Mouse (Mus musculus): Measurements from ENCODE around the gene Cdh1. TPM values are rescaled to one million over a fixed set of nuclear protein-coding genes. Genes with fewer than 3 reads are reported as not detected.
"Not testable (repeated sequence)": the region's sequence is repeated elsewhere in the genome, so short reads cannot be mapped to it uniquely, and the experiment has no call there.

Gene Cdh1
- 37.9 and 44.5 TPM in 2 replicates for polyA plus RNA-seq (2015; fragmentation: Nextera tagmentation; extraction: Ambion mirVana)

- ATAC-seq (ENCODE audit: insufficient number of reproducible peaks, insufficient read depth, low FRiP score, low TSS enrichment, low read depth), result peak; percentile 79
These were observed at the start of gene Cdh1 for GRCm38 (mm10) chr8:106603131-106603819. Cdh1 (plus strand) TSS chr8:106603351.

GRCm38 (mm10) chr8:106554011-106554410 lies 49.1 kb upstream of the Cdh1 start:
- ATAC-seq (ENCODE audit: insufficient number of reproducible peaks, insufficient read depth, low FRiP score, low TSS enrichment, low read depth), result no peak
- Histone ChIP-seq H3K9ac (no peak overlapping the region), H3K36me3 (peaks cover 52% of the 10 kb centered on the region), H3K4me3 (no peak overlapping the region), H3K9me3 (peaks cover 10% of the 10 kb centered on the region), H3K27me3 (no peaks in the 10 kb centered on the region), H3K4me2 (no peak overlapping the region), H3K4me1 (no peaks in the 10 kb centered on the region), H3K27ac (no peak overlapping the region)
- WGBS, result 94% methylated on average over 5 of the region's 5 CpGs

More at GRCm38 (mm10) chr8:106603131-106603819, at the start of gene Cdh1:
- H3K9me3 ChIP-seq, result no peaks in the 10 kb centered on the region
- 0 out of 2 replicates have a peak within 1 kb of the TSS, but pooled peaks have one; percentile 44 for H3K27ac ChIP-seq
- peaks cover 84% of the 10 kb centered on the region for H3K27me3 ChIP-seq
- peak within 1 kb of the TSS; percentile 87 for H3K4me2 ChIP-seq
- WGBS, result under 1% methylated on average over 53 of the region's 53 CpGs
- H3K4me1 ChIP-seq, result peaks cover 23% of the 10 kb centered on the region
- peak within 1 kb of the TSS; percentile 54 for H3K4me3 ChIP-seq
- no peaks in the 10 kb centered on the region for H3K36me3 ChIP-seq
- peak within 1 kb of the TSS; percentile 67 for H3K9ac ChIP-seq

GRCm38 (mm10) chr8:106556068-106556645 lies 47.0 kb upstream of the Cdh1 start:
- no peak for ATAC-seq (ENCODE audit: insufficient number of reproducible peaks, insufficient read depth, low FRiP score, low TSS enrichment, low read depth)
- H3K9me3 ChIP-seq, result peaks cover 10% of the 10 kb centered on the region
- H3K27me3 ChIP-seq, result no peaks in the 10 kb centered on the region
- no peak overlapping the region for H3K9ac ChIP-seq
- no peak overlapping the region for H3K4me3 ChIP-seq
- peaks cover 3% of the 10 kb centered on the region for H3K4me1 ChIP-seq
- H3K27ac ChIP-seq, result no peak overlapping the region
- WGBS, result 74% methylated on average over 6 of the region's 7 CpGs
- peaks cover 44% of the 10 kb centered on the region for H3K36me3 ChIP-seq
- H3K4me2 ChIP-seq, result no peak overlapping the region

- no peak overlapping the region for H3K4me2 ChIP-seq
- 52% methylated on average over 9 of the region's 9 CpGs for WGBS
- peaks cover 5% of the 10 kb centered on the region for H3K4me1 ChIP-seq
- H3K27me3 ChIP-seq, result no peaks in the 10 kb centered on the region
- ATAC-seq (ENCODE audit: insufficient number of reproducible peaks, insufficient read depth, low FRiP score, low TSS enrichment, low read depth), result no peak
- H3K27ac ChIP-seq, result no peak overlapping the region
- peaks cover 20% of the 10 kb centered on the region for H3K36me3 ChIP-seq
- H3K9ac ChIP-seq, result no peak overlapping the region
- peaks cover 10% of the 10 kb centered on the region for H3K9me3 ChIP-seq
- no peak overlapping the region for H3K4me3 ChIP-seq
These were observed 43.3 kb upstream of the Cdh1 start for GRCm38 (mm10) chr8:106559844-106560243.

- Histone ChIP-seq H3K36me3 (peaks cover 16% of the 10 kb centered on the region), H3K27ac (no peak overlapping the region), H3K9ac (no peak overlapping the region), H3K4me1 (peaks cover 5% of the 10 kb centered on the region), H3K4me2 (no peak overlapping the region), H3K9me3 (peaks cover 10% of the 10 kb centered on the region), H3K4me3 (no peak overlapping the region), H3K27me3 (no peaks in the 10 kb centered on the region)
- WGBS, result 26% methylated on average over 21 of the region's 21 CpGs
- ATAC-seq (ENCODE audit: insufficient number of reproducible peaks, insufficient read depth, low FRiP score, low TSS enrichment, low read depth), result peak; percentile 67; the same call in 1 of the 2 replicates
These were observed 41.9 kb upstream of the Cdh1 start for GRCm38 (mm10) chr8:106561097-106561865.

- no peak overlapping the region for H3K4me3 ChIP-seq
- peaks cover 5% of the 10 kb centered on the region for H3K4me1 ChIP-seq
- peak; percentile 69; the same call in 1 of the 2 replicates for ATAC-seq (ENCODE audit: insufficient number of reproducible peaks, insufficient read depth, low FRiP score, low TSS enrichment, low read depth)
- no peaks in the 10 kb centered on the region for H3K36me3 ChIP-seq
- 56% methylated on average over 3 of the region's 3 CpGs for WGBS
- H3K27me3 ChIP-seq, result no peaks in the 10 kb centered on the region
- H3K9ac ChIP-seq, result no peak overlapping the region
- no peak overlapping the region for H3K4me2 ChIP-seq
- peak overlapping the region; percentile 64; the same call in 1 of the 2 replicates for H3K27ac ChIP-seq
- H3K9me3 ChIP-seq, result no peaks in the 10 kb centered on the region
These were observed 39.4 kb upstream of the Cdh1 start for GRCm38 (mm10) chr8:106563691-106564182.

GRCm38 (mm10) chr8:106569006-106569405 lies 34.1 kb upstream of the Cdh1 start:
- no peaks in the 10 kb centered on the region for H3K4me1 ChIP-seq
- no peak for ATAC-seq (ENCODE audit: insufficient number of reproducible peaks, insufficient read depth, low FRiP score, low TSS enrichment, low read depth)
- no peak overlapping the region for H3K4me2 ChIP-seq
- no peaks in the 10 kb centered on the region for H3K36me3 ChIP-seq
- no peak overlapping the region for H3K9ac ChIP-seq
- no peak overlapping the region for H3K27ac ChIP-seq
- H3K9me3 ChIP-seq, result no peaks in the 10 kb centered on the region
- 75% methylated on average over 7 of the region's 7 CpGs for WGBS
- no peak overlapping the region for H3K4me3 ChIP-seq
- H3K27me3 ChIP-seq, result no peaks in the 10 kb centered on the region

GRCm38 (mm10) chr8:106570386-106570785 lies 32.8 kb upstream of the Cdh1 start:
- Histone ChIP-seq H3K9me3 (no peaks in the 10 kb centered on the region), H3K27me3 (no peaks in the 10 kb centered on the region), H3K36me3 (no peaks in the 10 kb centered on the region), H3K9ac (no peak overlapping the region), H3K4me1 (no peaks in the 10 kb centered on the region), H3K4me3 (no peak overlapping the region), H3K4me2 (no peak overlapping the region), H3K27ac (no peak overlapping the region)
- 81% methylated on average over 4 of the region's 4 CpGs for WGBS
- ATAC-seq (ENCODE audit: insufficient number of reproducible peaks, insufficient read depth, low FRiP score, low TSS enrichment, low read depth), result no peak

GRCm38 (mm10) chr8:106571551-106572172 lies 31.5 kb upstream of the Cdh1 start:
- Histone ChIP-seq H3K36me3 (no peaks in the 10 kb centered on the region), H3K4me1 (no peaks in the 10 kb centered on the region), H3K9ac (no peak overlapping the region), H3K9me3 (no peaks in the 10 kb centered on the region), H3K27ac (no peak overlapping the region), H3K4me3 (no peak overlapping the region), H3K4me2 (no peak overlapping the region), H3K27me3 (no peaks in the 10 kb centered on the region)
- no peak for ATAC-seq (ENCODE audit: insufficient number of reproducible peaks, insufficient read depth, low FRiP score, low TSS enrichment, low read depth)
- 78% methylated on average over 5 of the region's 5 CpGs for WGBS

GRCm38 (mm10) chr8:106572175-106572574 lies 31.0 kb upstream of the Cdh1 start:
- H3K9ac ChIP-seq; H3K36me3 ChIP-seq; H3K27ac ChIP-seq; H3K4me2 ChIP-seq; H3K4me1 ChIP-seq; H3K27me3 ChIP-seq; H3K4me3 ChIP-seq; H3K9me3 ChIP-seq; ATAC-seq (ENCODE audit: insufficient number of reproducible peaks, insufficient read depth, low FRiP score, low TSS enrichment, low read depth): not testable (repeated sequence)
- WGBS, result 82% methylated on average over 1 of the region's 1 CpGs

GRCm38 (mm10) chr8:106573168-106573567 lies 30.0 kb upstream of the Cdh1 start, which contains the start of gene Gm10073:
Gm10073 (minus strand) TSS chr8:106573461.
- not testable (repeated sequence) for H3K27me3 ChIP-seq; H3K4me3 ChIP-seq; H3K4me1 ChIP-seq; ATAC-seq (ENCODE audit: insufficient number of reproducible peaks, insufficient read depth, low FRiP score, low TSS enrichment, low read depth); H3K9ac ChIP-seq; H3K27ac ChIP-seq; H3K36me3 ChIP-seq; H3K9me3 ChIP-seq; H3K4me2 ChIP-seq
- 50% methylated on average over 20 of the region's 20 CpGs for whole genome bisulfite sequencing

All from embryonic facial prominence, embryonic 13.5 days (tissue).